Mouse (Mus musculus) spleen, postnatal 36 days (tissue): ENCODE measurements around the gene Klc2.
"Not testable (repeated sequence)": the region's sequence is repeated elsewhere in the genome, so short reads cannot be mapped to it uniquely, and the experiment has no call there.

Experiments
- DNase-seq, 2 experiments: peaks; one replicate each; pipeline ENCODE4 v3.0.0; 2022; ENCODE audit warnings: low spot score in 2 of 2, mixed read lengths in 1 of 2

Klc2 gene

GRCm38 (mm10) chr19:5106074-5106473 is 12.3 kb downstream of the Klc2 start:
- DNase-seq, result no peak

GRCm38 (mm10) chr19:5098363-5099143 is 19.8 kb downstream of the Klc2 start, which contains the start of gene Cnih2:
Gene Cnih2 (minus strand): TSS chr19:5098521.
- DNase-seq, result peak in 1 of 2 experiments; percentile 41

GRCm38 (mm10) chr19:5097521-5098362 is 20.6 kb downstream of the Klc2 start:
- DNase-seq, result no peak

- DNase-seq, result no peak
Measured at GRCm38 (mm10) chr19:5095887-5096474, 22.4 kb downstream of the Klc2 start.

- DNase-seq, result no peak
Measured at GRCm38 (mm10) chr19:5094746-5095417, 23.5 kb downstream of the Klc2 start.

- peak; percentile 77 to 81 for DNase-seq
Measured at GRCm38 (mm10) chr19:5094243-5094632, 24.1 kb downstream of the Klc2 start.

GRCm38 (mm10) chr19:5093481-5094242 is 24.7 kb downstream of the Klc2 start:
- DNase-seq, result no peak

GRCm38 (mm10) chr19:5092083-5092482 is 26.3 kb downstream of the Klc2 start:
- no peak for DNase-seq

GRCm38 (mm10) chr19:5089324-5089723 is 29.0 kb downstream of the Klc2 start:
- DNase-seq, result no peak

- DNase-seq, result peak; percentile 96 to 97
Measured at GRCm38 (mm10) chr19:5087884-5088728, 30.3 kb downstream of the Klc2 start, which contains the start of gene Yif1a. Gene Yif1a (plus strand): TSS chr19:5088538.

- DNase-seq, result not testable (repeated sequence)
Measured at GRCm38 (mm10) chr19:5086533-5086932, 31.8 kb downstream of the Klc2 start.

- peak in 1 of 2 experiments; percentile 36 for DNase-seq
Measured at GRCm38 (mm10) chr19:5085145-5085863, 33.1 kb downstream of the Klc2 start, which contains the start of gene Tmem151a. Gene Tmem151a (minus strand): TSS chr19:5085531.

- DNase-seq, result no peak
Measured at GRCm38 (mm10) chr19:5084834-5085144, 33.6 kb downstream of the Klc2 start.

- no peak for DNase-seq
Measured at GRCm38 (mm10) chr19:5083961-5084833, 34.2 kb downstream of the Klc2 start.

GRCm38 (mm10) chr19:5082596-5082995 is 35.8 kb downstream of the Klc2 start:
- no peak for DNase-seq

GRCm38 (mm10) chr19:5082005-5082404 is 36.4 kb downstream of the Klc2 start:
- no peak for DNase-seq

GRCm38 (mm10) chr19:5079279-5079678 is 39.1 kb downstream of the Klc2 start:
- no peak for DNase-seq

- DNase-seq, result no peak
Measured at GRCm38 (mm10) chr19:5073518-5073917, 44.8 kb downstream of the Klc2 start.
